ENCODE assay signal across 29 mouse cellular contexts in genomic region chr8:74972322-74972883, GRCm38 (mm10). TPM values are rescaled to one million over a fixed set of nuclear protein-coding genes. Genes with fewer than 3 reads are reported as not detected.
DNase-seq lines count a peak whose midpoint lies in the region; ATAC-seq and TF ChIP-seq lines count a peak whose summit lies in the region.
"Had no signal": no experiment of that assay in that cellular context is flagged by ENCODE, and none has a peak within 500 bp of the region (broad histone marks: within the 10 kb centered on the region; RNA-seq: fewer than 3 reads in every experiment).

No protein-coding gene starts in this region.

- no peak for TF ChIP-seq CTCF in hindbrain, postnatal 0 days (IDR thresholded peaks at IDR 0.05; ENCODE audit: low read depth)
- no peak for TF ChIP-seq CTCF in MEL (IDR thresholded peaks at IDR 0.05 in 2 of 3, conservative IDR thresholded peaks at IDR 0.05 in 1 of 3; ENCODE audit: control insufficient read depth in 1 of 3, insufficient read depth in 1 of 3, low read depth in 2 of 3, low read length in 3 of 3, poor library complexity in 1 of 3, severe bottlenecking in 1 of 3)

- no peak for TF ChIP-seq RAD21 in MEL (IDR thresholded peaks at IDR 0.05; ENCODE audit: low read depth, low read length)

- H3K36me3 ChIP-seq in hindbrain, embryonic 14.5 days (replicated peaks; ENCODE audit: control insufficient read depth, insufficient read depth) = no peaks in the 10 kb centered on the region
- H3K36me3 ChIP-seq in hindbrain, postnatal 0 days (ENCODE audit: insufficient read depth, low read length) = no peaks in the 10 kb centered on the region
- no peaks in the 10 kb centered on the region for H3K36me3 ChIP-seq in neural tube, embryonic 14.5 days (ENCODE audit: control insufficient read depth, insufficient read depth, low read length)
- no peaks in the 10 kb centered on the region for H3K36me3 ChIP-seq in neural tube, embryonic 15.5 days
- H3K36me3 ChIP-seq in MEL (ENCODE audit: control insufficient read depth in 1 of 2, insufficient read depth in 2 of 2, low read length in 2 of 2) = no peaks in the 10 kb centered on the region
- H3K36me3 ChIP-seq in forebrain, embryonic 12.5 days (replicated peaks) = no peaks in the 10 kb centered on the region
- H3K36me3 ChIP-seq: embryonic facial prominence, embryonic 13.5 days; forebrain, embryonic 10.5 days; heart, embryonic 13.5 days; intestine, embryonic 15.5 days; midbrain, embryonic 12.5 days had no signal

- H3K9ac ChIP-seq in hindbrain, embryonic 14.5 days = no peak overlapping the region
- no peak overlapping the region for H3K9ac ChIP-seq in hindbrain, postnatal 0 days (replicated peaks; ENCODE audit: low read length)
- H3K9ac ChIP-seq in neural tube, embryonic 14.5 days (replicated peaks; ENCODE audit: low read depth, low read length) = no peak overlapping the region
- H3K9ac ChIP-seq in neural tube, embryonic 15.5 days (replicated peaks) = no peak overlapping the region
- H3K9ac ChIP-seq in MEL (ENCODE audit: control insufficient read depth, low read depth, low read length, poor library complexity, severe bottlenecking) = no peak overlapping the region
- no peak overlapping the region for H3K9ac ChIP-seq in forebrain, embryonic 12.5 days
- H3K9ac ChIP-seq: embryonic facial prominence, embryonic 13.5 days; heart, embryonic 13.5 days; intestine, embryonic 15.5 days; liver, embryonic 14.5 days; lung, embryonic 14.5 days; midbrain, embryonic 12.5 days had no signal

- no peak for TF ChIP-seq POLR2A in MEL (IDR thresholded peaks at IDR 0.05; ENCODE audit: control insufficient read depth in 1 of 2, insufficient read depth in 1 of 2, low read depth in 1 of 2, low read length in 2 of 2, poor library complexity in 1 of 2)

- 0 out of 2 replicates have a peak, but pooled peaks have one; percentile 34 for ATAC-seq in hindbrain, embryonic 14.5 days (ENCODE audit: low FRiP score)
- ATAC-seq in hindbrain, postnatal 0 days = no peak
- peak; percentile 45; the same call in 1 of the 2 replicates for ATAC-seq in neural tube, embryonic 14.5 days (ENCODE audit: low read depth)
- no peak; the same call in 1 of the 2 replicates for ATAC-seq in neural tube, embryonic 15.5 days (ENCODE audit: low FRiP score)
- peak; percentile 62 for ATAC-seq in megakaryocyte, adult 5-6 weeks (ENCODE audit: poor library complexity, severe bottlenecking)
- ATAC-seq in forebrain, embryonic 12.5 days (ENCODE audit: low FRiP score) = no peak
- ATAC-seq: intestine, embryonic 15.5 days had no signal

- 83% methylated on average over 7 of the region's 7 CpGs for WGBS in hindbrain, embryonic 14.5 days
- 88% methylated on average over 7 of the region's 7 CpGs for WGBS in hindbrain, postnatal 0 days
- WGBS in neural tube, embryonic 14.5 days = 78% methylated on average over 7 of the region's 7 CpGs
- WGBS in neural tube, embryonic 15.5 days = 81% methylated on average over 7 of the region's 7 CpGs
- 87% methylated on average over 7 of the region's 7 CpGs for WGBS in forebrain, embryonic 12.5 days

- H3K9me3 ChIP-seq in hindbrain, embryonic 14.5 days (ENCODE audit: control insufficient read depth, low read length) = no peaks in the 10 kb centered on the region
- H3K9me3 ChIP-seq in hindbrain, postnatal 0 days (ENCODE audit: low read length) = no peaks in the 10 kb centered on the region
- H3K9me3 ChIP-seq in neural tube, embryonic 14.5 days (ENCODE audit: control insufficient read depth, low read length) = no peaks in the 10 kb centered on the region
- no peaks in the 10 kb centered on the region for H3K9me3 ChIP-seq in neural tube, embryonic 15.5 days (replicated peaks)
- no peaks in the 10 kb centered on the region for H3K9me3 ChIP-seq in MEL (replicated peaks; ENCODE audit: insufficient read depth, low read length)
- H3K9me3 ChIP-seq in forebrain, embryonic 12.5 days = no peaks in the 10 kb centered on the region
- H3K9me3 ChIP-seq: embryonic facial prominence, embryonic 13.5 days; forebrain, embryonic 10.5 days; heart, embryonic 13.5 days; intestine, embryonic 15.5 days; midbrain, embryonic 12.5 days had no signal

- no peak overlapping the region for H3K4me2 ChIP-seq in hindbrain, embryonic 14.5 days (replicated peaks)
- no peak overlapping the region for H3K4me2 ChIP-seq in hindbrain, postnatal 0 days (ENCODE audit: low read depth, low read length)
- no peak overlapping the region for H3K4me2 ChIP-seq in neural tube, embryonic 14.5 days (ENCODE audit: low read depth, low read length)
- H3K4me2 ChIP-seq in neural tube, embryonic 15.5 days = no peak overlapping the region
- no peak overlapping the region for H3K4me2 ChIP-seq in forebrain, embryonic 12.5 days
- H3K4me2 ChIP-seq: embryonic facial prominence, embryonic 13.5 days; heart, embryonic 13.5 days; intestine, embryonic 15.5 days; lung, embryonic 14.5 days; midbrain, embryonic 12.5 days had no signal

- H3K4me3 ChIP-seq in hindbrain, embryonic 14.5 days (replicated peaks; ENCODE audit: low read length) = no peak overlapping the region
- H3K4me3 ChIP-seq in hindbrain, postnatal 0 days (ENCODE audit: low read length) = no peak overlapping the region
- H3K4me3 ChIP-seq in neural tube, embryonic 14.5 days (ENCODE audit: low read depth, low read length) = no peak overlapping the region
- no peak overlapping the region for H3K4me3 ChIP-seq in neural tube, embryonic 15.5 days (replicated peaks)
- H3K4me3 ChIP-seq in MEL (ENCODE audit: control insufficient read depth in 1 of 2, insufficient read depth in 1 of 2, low read depth in 2 of 2, low read length in 2 of 2) = no peak overlapping the region
- no peak overlapping the region for H3K4me3 ChIP-seq in forebrain, embryonic 12.5 days (replicated peaks)
- H3K4me3 ChIP-seq: embryonic facial prominence, embryonic 13.5 days; forebrain, embryonic 10.5 days; gastrocnemius, adult 2 months; heart, embryonic 13.5 days; intestine, embryonic 15.5 days; midbrain, embryonic 12.5 days had no signal

- no peaks in the 10 kb centered on the region for H3K4me1 ChIP-seq in hindbrain, embryonic 14.5 days (replicated peaks; ENCODE audit: control insufficient read depth, insufficient read depth, low read length)
- H3K4me1 ChIP-seq in hindbrain, postnatal 0 days (ENCODE audit: insufficient read depth, low read length) = no peaks in the 10 kb centered on the region
- no peaks in the 10 kb centered on the region for H3K4me1 ChIP-seq in neural tube, embryonic 14.5 days (ENCODE audit: control insufficient read depth, insufficient read depth, low read length)
- peaks cover 4% of the 10 kb centered on the region; the same call in 1 of the 2 replicates for H3K4me1 ChIP-seq in neural tube, embryonic 15.5 days
- no peaks in the 10 kb centered on the region for H3K4me1 ChIP-seq in MEL (ENCODE audit: control insufficient read depth in 1 of 2, insufficient read depth in 2 of 2, low read length in 2 of 2)
- 0 out of 2 replicates have a peak, but pooled peaks cover 3% of the 10 kb centered on the region for H3K4me1 ChIP-seq in forebrain, embryonic 12.5 days
- H3K4me1 ChIP-seq: embryonic facial prominence, embryonic 13.5 days; forebrain, embryonic 10.5 days; heart, embryonic 13.5 days had no signal

- DNase-seq in hindbrain, embryonic 14.5 days (ENCODE audit: low spot score) = no peak
- no peak for DNase-seq in hindbrain, postnatal 0 days (ENCODE audit: low spot score)
- DNase-seq in MEL (ENCODE audit: low read depth, low spot score) = peak; percentile 41
- DNase-seq in ovary, postnatal 36 days (ENCODE audit: low spot score) = no peak
- DNase-seq: adrenal gland, postnatal 25 days; B cell, adult 2 months; cerebellum, adult 11-12 months; cerebellum, adult 9-11 months; gastrocnemius, adult 2 months; gastrocnemius, postnatal 36 days; heart, postnatal 10 days; kidney, adult 8-10 months; kidney, postnatal 14 days; layer of hippocampus, adult 9-11 months; liver; lung, embryonic 14.5 days; lung, postnatal 14 days; right cerebral cortex, postnatal 4 days; thymus, postnatal 14 days had no signal

- H3K79me2 ChIP-seq in MEL (ENCODE audit: control insufficient read depth, insufficient read depth, low read length, poor library complexity) = no peaks in the 10 kb centered on the region

- TF ChIP-seq EP300 in MEL (IDR thresholded peaks at IDR 0.05; ENCODE audit: low read depth in 1 of 2, low read length in 2 of 2) = no peak

- no peak overlapping the region for H3K27ac ChIP-seq in hindbrain, embryonic 14.5 days
- H3K27ac ChIP-seq in hindbrain, postnatal 0 days = no peak overlapping the region
- no peak overlapping the region for H3K27ac ChIP-seq in neural tube, embryonic 14.5 days (ENCODE audit: low read depth, low read length)
- no peak overlapping the region for H3K27ac ChIP-seq in neural tube, embryonic 15.5 days (replicated peaks)
- no peak overlapping the region for H3K27ac ChIP-seq in MEL (ENCODE audit: control insufficient read depth, low read depth, low read length)
- H3K27ac ChIP-seq in forebrain, embryonic 12.5 days = no peak overlapping the region
- H3K27ac ChIP-seq: embryonic facial prominence, embryonic 13.5 days; forebrain, embryonic 10.5 days; gastrocnemius, adult 2 months; heart, embryonic 13.5 days; intestine, embryonic 15.5 days; liver, embryonic 14.5 days; midbrain, embryonic 12.5 days had no signal

- no peaks in the 10 kb centered on the region for H3K27me3 ChIP-seq in hindbrain, embryonic 14.5 days (ENCODE audit: control insufficient read depth, insufficient read depth, low read length)
- no peaks in the 10 kb centered on the region for H3K27me3 ChIP-seq in hindbrain, postnatal 0 days (ENCODE audit: insufficient read depth, low read length)
- H3K27me3 ChIP-seq in neural tube, embryonic 14.5 days (ENCODE audit: control insufficient read depth, insufficient read depth, low read length) = no peaks in the 10 kb centered on the region
- H3K27me3 ChIP-seq in neural tube, embryonic 15.5 days (replicated peaks) = no peaks in the 10 kb centered on the region
- no peaks in the 10 kb centered on the region for H3K27me3 ChIP-seq in MEL (ENCODE audit: control insufficient read depth in 1 of 2, insufficient read depth in 2 of 2, low read length in 2 of 2)
- H3K27me3 ChIP-seq in forebrain, embryonic 12.5 days = no peaks in the 10 kb centered on the region
- H3K27me3 ChIP-seq: embryonic facial prominence, embryonic 13.5 days; heart, embryonic 13.5 days; intestine, embryonic 15.5 days; midbrain, embryonic 12.5 days had no signal

RNA-seq across cellular contexts. Expression of gene Hmgxb4, which starts 20.8 kb away (rescaled TPM):
- 41.0 and 43.5 TPM in 2 replicates for polyA plus RNA-seq in hindbrain, embryonic 14.5 days (2014; fragmentation: Nextera tagmentation; extraction: Ambion mirVana)
- total RNA-seq in hindbrain, postnatal 0 days (2014; rRNA removed) = 29.7 and 66.9 TPM in 2 replicates
- 24.7 and 30.0 TPM in 2 replicates for polyA plus RNA-seq in hindbrain, postnatal 0 days (2015; fragmentation: Nextera tagmentation; extraction: Ambion mirVana)
- polyA plus RNA-seq in neural tube, embryonic 14.5 days (2014; fragmentation: Nextera tagmentation; extraction: Ambion mirVana) = 46.3 and 49.2 TPM in 2 replicates
- 31.1 and 33.8 TPM in 2 replicates for polyA plus RNA-seq in neural tube, embryonic 15.5 days (2015; fragmentation: Nextera tagmentation; extraction: Ambion mirVana)
- total RNA-seq in MEL (2012; rRNA removed) = 21.8 and 22.8 TPM in 2 replicates
- 10 to 100 TPM in 1 of 2 experiments, not detected in 1; 32.6 TPM for polyA plus RNA-seq in MEL (2012; ENCODE audit: insufficient read depth in 1 of 2, insufficient read length in 2 of 2, low read depth in 1 of 2, low replicate concordance in 2 of 2, missing spikeins in 1 of 2)
- 24.4 and 28.4 TPM in 2 replicates for total RNA-seq in megakaryocyte, adult 5-6 weeks (2015)
- total RNA-seq in megakaryocyte, adult 5-6 weeks (2017) = 77.8 and 95.8 TPM in 2 replicates
- 48.1 and 49.8 TPM in 2 replicates for polyA plus RNA-seq in forebrain, embryonic 12.5 days (2016; fragmentation: Nextera tagmentation; extraction: Ambion mirVana)

Comparison
In these comparisons a context has a peak if more than half of its experiments do, and no peak if none do; other contexts are left out.
1. ATAC-seq: peak in hindbrain, embryonic 14.5 days (single experiment), neural tube, embryonic 14.5 days (single experiment) and megakaryocyte, adult 5-6 weeks (single experiment); none in hindbrain, postnatal 0 days (single experiment), neural tube, embryonic 15.5 days (single experiment) and forebrain, embryonic 12.5 days (single experiment).